Mouse (Mus musculus) liver, embryonic 16.5 days (tissue): ENCODE results near the gene Ttll12. TPM values are rescaled to one million over a fixed set of nuclear protein-coding genes. Genes with fewer than 3 reads are reported as not detected.

ENCODE experiments used
- ATAC-seq: fragments of 200-750 bp; cut with Nextera tagmentation; 2 replicates; pipeline ENCODE4 v1.8.0; 2017; ENCODE audit warnings: low read depth, mild to moderate bottlenecking, moderate number of reproducible peaks, moderate library complexity
- H3K27ac ChIP-seq: fragments of 300-500 bp; sonication (generic); 2 replicates; pipeline ENCODE4 v1.5.1; 2014; ENCODE audit warnings: mild to moderate bottlenecking, low read length
- H3K27me3 ChIP-seq: fragments of 300-500 bp; sonication (generic); 2 replicates; pipeline ENCODE4 v1.6.1; 2014; ENCODE audit warnings: low read depth, low read length, mixed read lengths; ENCODE audit not compliant: control insufficient read depth, insufficient read depth
- H3K36me3 ChIP-seq: fragments of 300-500 bp; sonication (generic); 2 replicates; pipeline ENCODE4 v1.6.1; 2014; ENCODE audit warnings: mild to moderate bottlenecking; ENCODE audit not compliant: control insufficient read depth, insufficient read depth
- H3K4me1 ChIP-seq: fragments of 300-500 bp; sonication (generic); 2 replicates; pipeline ENCODE4 v1.6.1; 2014; ENCODE audit warnings: low read depth, low read length, mixed read lengths; ENCODE audit not compliant: control insufficient read depth
- H3K4me2 ChIP-seq: fragments of 300-500 bp; sonication (generic); 2 replicates; pipeline ENCODE4 v1.6.1; 2014; ENCODE audit warnings: low read depth, low read length, mixed read lengths
- H3K4me3 ChIP-seq: fragments of 300-500 bp; sonication (generic); 2 replicates; pipeline ENCODE4 v1.5.1; 2014; ENCODE audit warnings: low read depth, mild to moderate bottlenecking, low read length
- H3K9ac ChIP-seq: fragments of 300-500 bp; sonication (generic); 2 replicates; pipeline ENCODE4 v1.6.1; 2014; ENCODE audit warnings: low read depth, low read length
- H3K9me3 ChIP-seq: fragments of 300-500 bp; sonication (generic); replicated peaks from 2 replicates; pipeline ENCODE4 v1.6.1; 2016; ENCODE audit warnings: low read length; ENCODE audit not compliant: control insufficient read depth
- WGBS: fragments of 180-500 bp; shearing (Covaris S2); extraction: QIAGEN DNeasy Blood & Tissue Kit; methylation state at CpG from one replicate; pipeline ENCODE4 v1.1.7; 2014; ENCODE audit not compliant: insufficient replicate concordance; 5-methylcytosine and 5-hydroxymethylcytosine counted together
- polyA plus RNA-seq: library from polyadenylated mRNA; unstranded; fragments of >200 nt; fragmentation: Nextera tagmentation; extraction: Ambion mirVana; gene quantifications from 2 replicates; pipeline ENCODE4 v1.2.1, GENCODE M21; 2015

Ttll12 gene
- polyA plus RNA-seq, 1 experiment from 2014 or later = 33.2 TPM

DNA sequence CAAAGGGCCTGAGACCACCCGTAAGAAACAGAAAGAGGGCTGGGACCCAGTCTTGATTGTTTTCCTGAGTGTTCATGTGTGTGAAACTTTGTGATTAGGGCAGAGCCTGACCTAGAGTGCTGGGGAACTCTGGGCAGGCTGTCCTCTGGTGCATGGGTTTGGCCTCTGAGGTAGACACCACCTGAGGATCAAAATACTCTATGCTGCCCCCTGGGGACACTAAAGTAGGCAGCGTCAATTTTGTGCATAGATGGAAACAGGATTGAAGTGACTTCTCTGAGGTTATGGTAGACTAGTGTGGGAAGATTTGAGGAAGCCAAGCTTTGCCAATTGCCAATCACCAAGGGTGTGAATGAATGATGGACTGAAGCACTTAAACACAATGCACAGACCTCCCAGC, 24.3 kb downstream of the Ttll12 start:
- 61% methylated on average over 2 of the region's 2 CpGs for WGBS

DNA sequence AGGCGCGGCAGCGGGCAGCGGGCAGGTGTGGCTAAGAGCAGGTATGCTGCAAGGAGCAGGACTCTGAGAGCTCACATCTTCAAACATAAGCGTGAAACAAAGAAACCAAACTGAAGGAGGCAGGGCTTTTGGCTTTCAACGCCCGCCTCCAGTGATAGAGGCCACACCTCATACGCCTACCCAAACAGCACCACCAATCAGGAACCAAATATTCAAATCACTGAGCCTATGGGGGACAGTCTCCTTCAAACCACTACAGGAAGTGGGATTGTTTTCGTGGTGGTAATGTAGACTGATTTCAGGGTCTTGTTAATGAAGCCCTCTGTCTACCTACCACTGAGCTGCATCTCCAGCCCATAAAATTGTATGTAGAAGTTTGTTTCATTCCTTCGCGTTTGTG, 25.3 kb downstream of the Ttll12 start:
- Histone ChIP-seq H3K36me3 (peaks cover 20% of the 10 kb centered on the region), H3K9ac (no peak overlapping the region), H3K4me2 (no peak overlapping the region), H3K27ac (no peak overlapping the region), H3K4me3 (no peak overlapping the region), H3K9me3 (no peaks in the 10 kb centered on the region), H3K4me1 (peaks cover 30% of the 10 kb centered on the region), H3K27me3 (no peaks in the 10 kb centered on the region)
- WGBS = 59% methylated on average over 11 of the region's 11 CpGs
- no peak for ATAC-seq

More for the DNA sequence above, 24.3 kb downstream of the Ttll12 start:
- H3K4me1 ChIP-seq = peaks cover 21% of the 10 kb centered on the region
- no peak for ATAC-seq
- H3K36me3 ChIP-seq = peaks cover 29% of the 10 kb centered on the region
- H3K27me3 ChIP-seq = no peaks in the 10 kb centered on the region
- no peak overlapping the region for H3K4me2 ChIP-seq
- no peak overlapping the region for H3K27ac ChIP-seq
- no peak overlapping the region for H3K9ac ChIP-seq
- H3K4me3 ChIP-seq = no peak overlapping the region
- H3K9me3 ChIP-seq = no peaks in the 10 kb centered on the region

DNA sequence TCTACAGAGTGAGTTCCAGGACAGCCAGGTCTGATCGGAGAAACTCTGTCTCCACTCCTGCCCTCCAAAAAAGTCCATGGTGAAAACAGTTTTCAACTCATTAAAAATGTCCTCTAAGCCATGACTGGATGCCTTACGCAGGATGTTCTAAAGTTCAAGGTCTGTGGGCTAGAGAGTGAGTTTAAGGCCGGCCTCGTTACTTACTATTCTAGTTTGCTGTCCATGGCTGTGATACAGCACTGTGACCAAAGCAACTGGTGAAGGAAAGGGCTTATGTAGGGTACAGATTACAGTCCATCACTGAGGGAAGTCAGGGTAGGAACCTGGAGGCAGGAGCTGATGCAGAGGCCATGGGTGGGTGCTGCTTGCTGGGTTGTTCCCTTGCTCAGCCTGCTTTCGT, 26.4 kb downstream of the Ttll12 start:
- Histone ChIP-seq H3K27ac (no peak overlapping the region), H3K4me1 (peaks cover 34% of the 10 kb centered on the region), H3K9me3 (no peaks in the 10 kb centered on the region), H3K4me2 (no peak overlapping the region), H3K4me3 (no peak overlapping the region), H3K36me3 (peaks cover 10% of the 10 kb centered on the region), H3K27me3 (no peaks in the 10 kb centered on the region), H3K9ac (no peak overlapping the region)
- 91% methylated on average over 5 of the region's 5 CpGs for WGBS
- no peak for ATAC-seq

DNA sequence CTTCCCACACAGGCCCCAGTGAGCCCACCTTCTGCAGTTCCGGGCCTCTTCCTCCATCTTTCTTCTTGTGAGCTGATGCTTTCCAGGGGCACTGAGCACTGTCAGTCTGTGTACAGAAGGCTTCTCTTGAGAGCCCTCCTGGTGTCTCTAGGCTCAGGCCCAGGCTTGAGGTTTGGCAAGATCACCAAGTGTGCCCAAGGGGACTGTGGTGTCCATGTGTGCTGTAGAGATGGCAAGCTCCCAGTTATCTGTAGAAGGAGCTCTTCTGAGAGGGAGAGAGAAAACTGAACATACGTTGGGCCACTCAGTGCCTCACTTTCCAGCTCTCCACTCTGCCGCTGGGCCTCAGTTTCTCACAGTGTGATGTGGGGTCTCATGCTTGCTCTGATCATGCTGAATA, 27.2 kb downstream of the Ttll12 start:
- Histone ChIP-seq H3K4me1 (peaks cover 40% of the 10 kb centered on the region), H3K9me3 (no peaks in the 10 kb centered on the region), H3K27me3 (no peaks in the 10 kb centered on the region), H3K9ac (no peak overlapping the region), H3K4me3 (no peak overlapping the region), H3K27ac (0 out of 2 replicates have a peak overlapping the region, but pooled peaks have one; percentile 3), H3K36me3 (peaks cover 10% of the 10 kb centered on the region), H3K4me2 (no peak overlapping the region)
- no peak for ATAC-seq
- WGBS = 83% methylated on average over 3 of the region's 3 CpGs

DNA sequence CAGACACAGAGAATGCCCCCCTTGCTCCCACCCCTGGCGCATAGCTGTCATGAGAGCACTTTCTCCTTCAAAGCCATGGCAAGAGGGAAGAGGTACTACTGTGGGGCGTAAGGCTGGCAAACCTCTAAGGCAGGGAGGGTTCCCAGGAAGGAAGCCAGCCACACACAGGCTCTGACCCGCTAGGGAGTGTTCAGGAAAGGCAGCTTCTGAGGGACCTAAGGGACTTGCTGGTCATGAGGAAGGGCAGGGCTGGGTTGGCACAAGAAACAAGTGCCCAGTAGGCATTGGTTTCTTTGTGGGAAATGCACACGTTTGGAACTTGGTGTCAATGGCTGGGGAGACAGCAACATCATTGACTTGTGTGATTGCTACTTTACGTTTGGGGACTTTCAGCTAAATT, 29.0 kb downstream of the Ttll12 start:
- peak overlapping the region; percentile 60 for H3K4me2 ChIP-seq
- ATAC-seq = no peak

DNA sequence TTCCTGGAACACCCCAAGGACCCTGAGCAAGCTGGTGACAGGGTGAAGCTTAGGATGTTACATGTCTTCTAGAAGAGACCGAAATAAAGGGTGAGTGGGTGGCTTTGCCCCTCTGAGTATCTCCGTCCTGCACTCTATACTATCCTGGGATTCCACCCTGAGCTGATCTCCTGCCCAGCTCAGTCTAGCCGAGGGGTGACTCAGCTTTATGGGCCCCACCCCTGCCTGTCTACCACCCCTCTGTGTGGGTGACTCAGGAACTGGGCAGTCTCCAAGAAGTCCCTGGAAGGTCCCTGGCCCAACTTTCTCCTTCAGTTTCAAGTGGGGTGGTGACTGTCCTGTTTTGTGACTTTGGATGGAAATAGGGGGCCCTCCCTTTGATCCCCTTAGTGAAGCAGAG, 29.5 kb downstream of the Ttll12 start:
- Histone ChIP-seq H3K4me3 (peak overlapping the region; percentile 47), H3K27me3 (no peaks in the 10 kb centered on the region), H3K27ac (peak overlapping the region; percentile 74), H3K9ac (peak overlapping the region; percentile 49), H3K9me3 (no peaks in the 10 kb centered on the region), H3K4me2 (peak overlapping the region; percentile 60), H3K36me3 (no peaks in the 10 kb centered on the region), H3K4me1 (peaks cover 46% of the 10 kb centered on the region)
- 58% methylated on average over 3 of the region's 3 CpGs for WGBS
- peak; percentile 88 for ATAC-seq

More for the DNA sequence above, 29.0 kb downstream of the Ttll12 start:
- Histone ChIP-seq H3K9me3 (no peaks in the 10 kb centered on the region), H3K4me3 (peak overlapping the region; percentile 47), H3K9ac (peak overlapping the region; percentile 49; the same call in 1 of the 2 replicates), H3K27me3 (no peaks in the 10 kb centered on the region), H3K4me1 (peaks cover 46% of the 10 kb centered on the region), H3K27ac (peak overlapping the region; percentile 74), H3K36me3 (no peaks in the 10 kb centered on the region)
- 72% methylated on average over 5 of the region's 5 CpGs for WGBS

DNA sequence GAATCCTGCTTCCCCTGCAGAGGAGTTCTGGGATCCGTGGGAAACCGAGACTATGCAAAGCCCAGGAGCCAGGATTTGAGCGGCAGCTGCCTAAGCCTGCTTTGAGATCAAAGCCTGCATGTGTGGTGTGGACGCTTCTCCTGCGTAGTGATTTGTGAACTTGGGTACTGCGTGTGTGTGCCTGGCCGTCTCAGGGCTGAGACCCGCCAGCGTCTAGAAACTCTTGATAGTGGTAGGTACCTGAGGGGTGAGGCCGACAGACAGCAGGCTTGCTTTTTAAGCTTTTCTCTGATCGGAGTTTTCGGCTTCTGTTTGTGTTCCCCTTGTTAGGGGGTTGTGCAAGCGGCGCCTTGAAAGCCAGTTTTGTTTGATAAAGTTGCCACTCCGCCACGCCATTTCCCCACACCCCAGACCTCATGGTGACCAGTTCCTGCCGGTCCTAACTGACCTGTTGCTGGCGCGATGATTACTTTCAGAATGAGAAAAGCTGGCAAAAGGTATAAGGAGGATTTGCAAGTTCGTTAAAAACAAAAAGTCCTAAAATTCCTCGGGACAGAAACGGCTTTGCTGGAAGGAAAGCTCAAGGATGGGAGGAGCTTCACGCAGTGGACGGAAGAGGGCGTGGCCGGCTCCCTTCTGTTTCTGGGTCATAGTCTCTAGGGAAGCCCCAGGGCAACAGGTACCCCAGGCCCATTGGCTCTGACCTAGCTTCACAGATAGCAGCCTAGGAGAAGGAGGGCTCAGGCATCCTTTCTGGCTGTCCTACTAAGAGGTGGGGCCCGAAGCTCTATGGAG, 30.9 kb downstream of the Ttll12 start:
- Histone ChIP-seq H3K4me1 (peaks cover 40% of the 10 kb centered on the region), H3K4me2 (peak overlapping the region; percentile 83), H3K27ac (peak overlapping the region; percentile 95), H3K27me3 (no peaks in the 10 kb centered on the region), H3K4me3 (peak overlapping the region; percentile 77), H3K36me3 (no peaks in the 10 kb centered on the region), H3K9ac (peak overlapping the region; percentile 86), H3K9me3 (no peaks in the 10 kb centered on the region)
- WGBS = 2% methylated on average over 27 of the region's 27 CpGs
- ATAC-seq = peak; percentile 14; the same call in 1 of the 2 replicates

DNA sequence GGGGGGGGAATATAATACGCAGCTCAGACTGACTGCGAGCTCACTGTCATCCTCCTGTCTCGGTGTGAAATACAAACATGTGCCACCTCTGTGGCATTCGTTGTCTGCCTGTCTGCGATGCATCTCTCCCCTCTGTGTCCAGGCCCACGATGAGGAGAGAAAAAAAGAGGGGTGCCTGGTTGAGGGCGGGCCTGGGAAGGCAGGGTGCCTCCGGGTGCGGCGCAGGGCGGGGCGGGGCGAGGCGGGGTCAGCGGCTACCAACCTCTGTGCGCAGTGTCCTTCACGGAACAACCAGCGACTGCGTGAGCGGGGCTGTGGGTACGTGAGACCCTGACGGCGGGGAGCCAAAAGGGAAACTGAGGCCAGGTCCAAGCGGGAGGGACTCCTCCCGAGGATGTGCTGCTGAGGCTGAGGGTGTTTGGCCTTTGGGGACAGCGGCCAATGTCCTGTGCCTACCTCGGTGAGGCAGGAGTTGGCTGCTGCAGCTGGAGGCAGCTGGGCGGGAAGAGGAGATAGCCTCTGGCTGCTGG, 31.6 kb downstream of the Ttll12 start, which contains the start of the genes Tspo and Mcat:
Gene Tspo, plus strand, starts transcription at position 266 of the 530 bp plus-strand sequence.
Gene Mcat, minus strand, starts transcription at position 461 of the 530 bp plus-strand sequence.
- peak; percentile 84 for ATAC-seq
- Histone ChIP-seq H3K9ac (peak within 1 kb of the TSS; percentile 86), H3K36me3 (no peaks in the 10 kb centered on the region), H3K9me3 (no peaks in the 10 kb centered on the region), H3K4me3 (peak within 1 kb of the TSS; percentile 77), H3K27me3 (no peaks in the 10 kb centered on the region), H3K4me1 (peaks cover 40% of the 10 kb centered on the region), H3K4me2 (peak within 1 kb of the TSS; percentile 83), H3K27ac (peak within 1 kb of the TSS; percentile 95)
- under 1% methylated on average over 28 of the region's 28 CpGs for WGBS
